Mouse (Mus musculus) E14TG2a.4 (cell line): ENCODE measurements around the gene Birc6.

Experiments used
- H3K27me3 ChIP-seq: 2 replicates; pipeline ENCODE4 v1.6.1; 2014; ENCODE audit warnings: low read length, control low read depth; ENCODE audit not compliant: insufficient read depth
- H3K36me3 ChIP-seq: 2 replicates; pipeline ENCODE4 v1.6.1; 2014; ENCODE audit warnings: low read length, control low read depth; ENCODE audit not compliant: insufficient read depth
- H3K4me1 ChIP-seq: replicated peaks from 2 replicates; pipeline ENCODE4 v1.6.1; 2014; ENCODE audit warnings: low read depth, low read length, control low read depth
- H3K4me3 ChIP-seq: replicated peaks from 2 replicates; pipeline ENCODE4 v1.5.1; 2014; ENCODE audit warnings: mild to moderate bottlenecking, low read length
- H3K9me3 ChIP-seq: 2 replicates; pipeline ENCODE4 v1.6.1; 2014; ENCODE audit warnings: low read length, control low read depth
- CTCF ChIP-seq: conservative IDR thresholded peaks from 2 replicates; pipeline ENCODE4 v1.5.1; 2014; ENCODE audit warnings: low read length
- NANOG ChIP-seq: IDR thresholded peaks from 2 replicates; pipeline ENCODE4 v1.6.1; 2014; ENCODE audit warnings: borderline replicate concordance, low read length, mixed read lengths
- POU5F1 ChIP-seq: IDR thresholded peaks from 2 replicates; pipeline ENCODE4 v1.6.1; 2014; ENCODE audit warnings: low read length, borderline replicate concordance

Gene Birc6

DNA sequence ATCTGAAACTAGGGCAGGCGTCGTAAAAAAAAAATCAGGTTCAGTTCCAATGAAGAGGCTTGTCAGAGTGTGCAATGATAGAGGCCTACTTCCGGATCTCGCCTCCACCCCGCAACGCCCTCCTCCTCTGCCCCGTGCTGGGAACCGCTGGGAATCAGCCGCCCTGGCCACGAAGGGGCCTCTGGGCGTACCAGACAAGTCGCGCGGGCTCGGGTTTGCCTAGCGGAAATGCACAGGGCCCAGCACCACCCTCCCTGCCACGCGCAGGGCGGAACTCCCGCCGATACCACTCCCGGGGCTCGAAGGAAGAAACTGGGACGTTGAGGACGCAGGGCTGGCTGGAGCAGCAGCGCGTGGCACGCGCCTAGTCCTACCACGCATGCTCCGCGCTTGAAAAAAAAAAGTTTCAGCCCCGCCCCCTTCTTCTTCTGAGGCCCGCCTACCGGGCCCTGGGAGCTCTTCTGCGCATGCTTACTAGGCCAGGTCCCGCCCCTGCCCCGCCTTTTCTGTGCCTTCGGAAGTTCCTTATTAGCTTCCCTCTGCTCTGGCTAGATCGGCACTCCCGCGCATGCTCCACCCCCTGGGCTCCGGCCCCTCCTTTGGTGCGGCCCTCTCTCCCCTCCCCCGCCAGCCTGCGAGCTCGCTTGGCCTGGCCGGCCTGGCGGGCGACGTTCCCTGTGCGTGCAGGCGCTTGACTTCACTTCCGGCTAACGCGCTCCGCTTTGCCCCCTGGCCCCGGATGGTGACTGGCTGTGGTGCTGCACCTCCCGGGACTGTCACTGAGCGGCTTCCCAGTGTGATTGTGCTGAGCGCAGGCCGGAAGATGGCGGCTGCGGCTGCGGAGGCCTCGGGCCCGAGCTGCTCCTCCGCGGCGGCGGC is at the start of gene Birc6:
TSS of gene Birc6 (plus strand) at position 567 of the 879 bp plus-strand sequence.
- H3K9me3 ChIP-seq, result no peaks in the 10 kb centered on the region

DNA sequence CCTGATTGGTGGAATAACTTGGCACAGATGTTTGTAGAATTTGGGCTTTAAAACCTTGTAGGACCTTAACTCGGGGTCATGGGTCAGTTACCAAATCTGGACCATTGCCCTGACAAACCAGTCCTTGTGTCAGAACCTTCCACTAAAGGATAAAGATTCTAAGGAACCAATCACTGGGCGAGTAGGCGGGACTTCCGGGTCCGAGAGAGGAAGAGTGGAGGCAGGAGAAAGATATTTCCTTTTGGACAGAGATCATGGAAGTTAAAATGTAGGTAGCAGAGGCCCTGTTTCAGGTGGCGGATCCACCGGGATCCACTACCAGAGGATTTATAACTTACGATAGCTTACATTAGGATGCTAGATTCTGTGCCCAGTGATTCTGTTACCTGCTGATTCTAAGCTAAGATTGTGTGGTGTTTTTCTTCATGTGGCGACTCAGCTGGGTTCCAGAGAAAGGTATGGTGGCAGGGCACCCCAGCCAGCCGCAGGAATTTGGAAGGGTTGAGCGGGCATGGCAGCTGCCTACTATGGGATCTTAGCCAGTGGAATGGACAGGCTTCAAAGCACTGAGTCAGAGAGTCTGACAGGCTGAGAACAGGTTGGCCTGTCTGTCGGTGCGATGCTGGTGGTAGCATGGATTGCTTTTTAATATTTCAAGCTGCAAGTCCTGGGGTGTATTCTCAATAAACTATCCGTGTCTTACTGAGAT is 47.6 kb upstream of the Birc6 start:
- H3K4me1 ChIP-seq, result peaks cover 24% of the 10 kb centered on the region
- no peaks in the 10 kb centered on the region for H3K27me3 ChIP-seq
- no peaks in the 10 kb centered on the region for H3K9me3 ChIP-seq
- no peak for TF ChIP-seq NANOG
- TF ChIP-seq POU5F1, result no peak
- no peak for TF ChIP-seq CTCF
- H3K36me3 ChIP-seq, result no peaks in the 10 kb centered on the region
- H3K4me3 ChIP-seq, result no peak overlapping the region

More for the DNA sequence above, at the start of gene Birc6:
- H3K36me3 ChIP-seq, result 0 out of 2 replicates have a peak, but pooled peaks cover 5% of the 10 kb centered on the region
- no peak for TF ChIP-seq CTCF
- no peak for TF ChIP-seq NANOG
- no peak for TF ChIP-seq POU5F1
- H3K4me1 ChIP-seq, result peaks cover 44% of the 10 kb centered on the region
- H3K27me3 ChIP-seq, result no peaks in the 10 kb centered on the region
- peak within 1 kb of the TSS; percentile 98 for H3K4me3 ChIP-seq

DNA sequence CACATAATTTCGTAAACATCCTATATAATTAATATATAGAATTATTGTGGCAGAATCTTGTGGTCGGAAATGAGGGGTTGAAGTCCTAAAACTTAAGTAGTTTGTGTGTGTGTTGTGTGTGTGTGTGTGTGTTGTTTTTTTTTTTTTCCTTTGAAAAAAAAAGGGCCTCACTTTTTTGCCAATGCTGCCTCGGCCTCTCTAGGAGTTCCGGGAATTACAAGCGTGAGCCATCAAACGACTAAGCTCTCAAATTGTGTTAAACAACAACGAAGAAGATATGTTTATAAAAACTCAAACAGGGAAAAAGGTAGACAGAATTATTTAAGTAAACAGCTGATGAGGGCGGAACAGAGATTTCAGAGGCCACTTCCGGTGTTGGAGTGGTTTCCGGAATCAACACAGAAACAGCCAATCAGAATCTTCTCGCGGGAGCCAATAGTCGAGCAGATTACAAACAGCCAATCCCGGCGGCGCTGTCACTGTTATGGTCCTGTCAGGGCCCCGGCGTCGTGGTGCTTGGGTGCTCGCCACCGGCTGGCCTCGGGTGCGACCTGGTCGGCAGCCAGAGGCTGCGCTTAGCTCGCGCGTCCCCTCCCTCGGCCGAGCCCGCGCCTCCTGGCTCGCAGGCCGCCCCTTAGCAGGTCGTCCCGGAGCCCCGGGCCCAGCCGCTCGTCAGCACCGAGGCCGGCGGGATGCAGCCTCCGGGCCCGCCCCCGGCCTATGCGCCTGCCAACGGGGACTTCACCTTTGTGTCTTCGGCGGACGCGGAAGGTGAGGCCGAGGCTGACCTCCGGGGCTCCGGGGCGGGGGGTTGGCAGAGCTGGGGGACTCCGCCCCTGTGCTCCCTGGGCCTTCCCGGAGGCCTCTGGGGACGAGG is 38.8 kb upstream of the Birc6 start, which contains the start of gene Yipf4:
TSS of gene Yipf4 (plus strand) at position 470 of the 877 bp plus-strand sequence.
- no peaks in the 10 kb centered on the region for H3K27me3 ChIP-seq
- no peak for TF ChIP-seq NANOG
- no peak for TF ChIP-seq POU5F1
- no peak for TF ChIP-seq CTCF
- no peaks in the 10 kb centered on the region for H3K9me3 ChIP-seq
- peak within 1 kb of the TSS; percentile 97 for H3K4me3 ChIP-seq
- H3K4me1 ChIP-seq, result peaks cover 29% of the 10 kb centered on the region
- peaks cover 24% of the 10 kb centered on the region for H3K36me3 ChIP-seq

DNA sequence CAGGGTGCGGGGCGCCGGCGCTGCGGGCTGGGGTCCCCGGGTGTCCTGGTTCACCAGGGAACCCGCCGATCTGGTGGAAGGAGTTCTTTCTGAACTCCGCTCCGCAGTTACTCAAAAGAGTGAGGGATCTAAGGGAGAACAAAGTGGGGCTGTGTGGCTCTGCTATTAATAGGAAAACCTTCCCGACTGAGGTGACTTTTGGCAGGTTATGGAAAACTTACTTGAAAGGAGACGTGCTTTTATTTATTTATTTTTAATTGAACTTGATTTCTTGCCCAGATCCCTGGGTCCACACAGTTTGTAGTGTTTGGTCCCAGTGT is 38.2 kb upstream of the Birc6 start:
- TF ChIP-seq NANOG, result no peak
- no peak for TF ChIP-seq POU5F1
- Histone ChIP-seq H3K4me1 (peaks cover 27% of the 10 kb centered on the region), H3K9me3 (no peaks in the 10 kb centered on the region)

DNA sequence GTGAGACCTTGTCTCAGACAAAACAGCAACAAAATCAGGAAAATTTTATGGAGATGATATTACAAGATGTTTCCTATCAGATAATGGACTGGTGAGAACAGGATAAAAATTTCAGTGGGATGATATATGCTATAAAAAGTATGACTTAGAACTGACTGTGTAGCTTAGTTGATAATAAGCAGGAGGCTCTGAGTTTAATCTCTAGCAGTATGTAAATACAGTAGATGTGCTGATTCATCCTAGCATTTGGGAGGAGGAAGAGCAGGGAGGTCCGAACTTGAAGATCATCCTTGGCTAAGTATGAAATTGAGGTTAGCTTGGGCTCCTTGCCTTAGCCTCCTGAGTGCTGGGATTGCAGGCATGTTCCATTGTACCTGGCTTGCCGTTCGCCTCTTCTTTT is 36.5 kb upstream of the Birc6 start:
- Histone ChIP-seq H3K4me3 (no peak overlapping the region), H3K4me1 (peaks cover 17% of the 10 kb centered on the region), H3K9me3 (no peaks in the 10 kb centered on the region), H3K27me3 (no peaks in the 10 kb centered on the region), H3K36me3 (peaks cover 44% of the 10 kb centered on the region)
- TF ChIP-seq NANOG, result no peak
- TF ChIP-seq CTCF, result no peak
- no peak for TF ChIP-seq POU5F1

More for the DNA sequence above, 38.2 kb upstream of the Birc6 start:
- Histone ChIP-seq H3K4me3 (peak overlapping the region; percentile 97), H3K27me3 (no peaks in the 10 kb centered on the region), H3K36me3 (peaks cover 30% of the 10 kb centered on the region)

DNA sequence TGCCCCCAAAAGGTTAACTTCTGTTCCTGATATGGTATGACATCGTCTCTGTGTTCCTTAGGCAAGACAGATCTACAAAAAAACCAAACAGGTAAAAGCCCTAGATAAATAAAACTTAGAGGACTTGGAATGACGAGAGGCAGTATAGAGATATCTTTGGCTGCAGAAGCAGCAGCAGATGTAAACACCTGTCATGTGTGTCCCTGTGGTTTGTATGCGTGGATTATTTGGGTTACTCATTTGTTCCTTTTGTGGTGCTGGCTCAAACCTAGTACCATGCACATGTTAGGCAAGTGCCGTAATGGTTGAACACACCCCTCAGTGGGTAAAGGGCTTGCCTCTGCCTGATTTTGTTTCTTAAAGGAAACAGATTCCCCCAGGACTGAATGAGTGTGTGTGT is 27.9 kb upstream of the Birc6 start:
- Histone ChIP-seq H3K36me3 (peaks cover 42% of the 10 kb centered on the region), H3K4me3 (no peak overlapping the region), H3K4me1 (no peaks in the 10 kb centered on the region), H3K27me3 (no peaks in the 10 kb centered on the region), H3K9me3 (no peaks in the 10 kb centered on the region)
- TF ChIP-seq NANOG (no peak), CTCF (no peak), POU5F1 (no peak)

DNA sequence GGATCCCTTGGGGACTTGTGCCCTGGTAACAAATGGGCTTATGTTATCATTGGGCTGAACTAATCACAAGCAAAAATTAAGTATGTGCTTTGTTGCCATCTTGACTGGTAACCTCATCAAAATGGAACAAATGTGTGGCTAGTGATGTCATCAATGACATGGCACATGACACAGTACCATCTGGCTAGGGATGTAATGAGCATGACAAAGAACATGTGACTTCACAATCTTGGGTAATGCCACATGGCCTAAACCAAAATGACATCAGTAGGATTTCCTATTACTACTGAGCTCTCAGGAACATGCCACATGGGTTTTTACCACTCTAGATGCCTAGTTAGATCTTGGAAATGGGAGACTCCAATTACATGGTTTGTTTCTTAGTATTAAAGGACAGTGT is 27.0 kb upstream of the Birc6 start:
- no peaks in the 10 kb centered on the region for H3K27me3 ChIP-seq
- TF ChIP-seq CTCF (no peak), POU5F1 (no peak), NANOG (no peak)

DNA sequence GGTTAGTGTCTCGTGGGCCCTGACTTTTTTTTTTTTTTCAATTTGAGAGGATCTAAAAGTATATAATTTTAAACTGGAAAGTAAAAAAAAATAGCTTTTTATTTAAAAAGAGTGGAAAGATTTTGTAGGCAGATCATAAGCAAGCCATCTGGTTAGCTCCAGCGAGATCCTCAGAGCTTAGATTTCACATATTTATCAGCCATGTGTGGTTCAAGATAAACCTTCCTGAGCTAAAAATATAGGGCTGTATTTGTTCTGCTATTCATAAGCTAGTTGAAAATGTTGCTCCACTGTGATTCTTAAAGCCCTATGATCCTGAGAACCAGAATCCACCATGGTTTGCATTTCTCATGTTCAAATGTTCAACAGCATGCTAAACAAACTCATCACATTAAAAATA is 20.2 kb upstream of the Birc6 start:
- H3K9me3 ChIP-seq, result no peaks in the 10 kb centered on the region
- no peaks in the 10 kb centered on the region for H3K27me3 ChIP-seq
- H3K36me3 ChIP-seq, result no peaks in the 10 kb centered on the region
- no peaks in the 10 kb centered on the region for H3K4me1 ChIP-seq
- TF ChIP-seq CTCF (no peak), POU5F1 (no peak), NANOG (no peak)
- no peak overlapping the region for H3K4me3 ChIP-seq

More for the DNA sequence above, 27.0 kb upstream of the Birc6 start:
- Histone ChIP-seq H3K4me1 (no peaks in the 10 kb centered on the region), H3K4me3 (no peak overlapping the region), H3K9me3 (no peaks in the 10 kb centered on the region), H3K36me3 (peaks cover 36% of the 10 kb centered on the region)
